Mouse (Mus musculus) limb, embryonic 11.5 days (tissue): ENCODE measurements around the gene AU041133. TPM values are rescaled to one million over a fixed set of nuclear protein-coding genes. Genes with fewer than 3 reads are reported as not detected.

Source experiments
- ATAC-seq: fragments of 200-750 bp; cut with Nextera tagmentation; 2 replicates; pipeline ENCODE4 v1.8.0; 2017; ENCODE audit warnings: low read depth; ENCODE audit not compliant: insufficient number of reproducible peaks, low FRiP score, low TSS enrichment
- DNase-seq: peaks from one replicate; pipeline ENCODE4 v3.0.0-alpha.2; 2015; ENCODE audit warnings: low spot score
- H3K27ac ChIP-seq: fragments of 300-500 bp; sonication (generic); replicated peaks from 2 replicates; pipeline ENCODE4 v1.5.1; 2014; ENCODE audit warnings: low read depth, mild to moderate bottlenecking, low read length
- H3K27me3 ChIP-seq: fragments of 300-500 bp; sonication (generic); 2 replicates; pipeline ENCODE4 v1.6.1; 2014; ENCODE audit warnings: mild to moderate bottlenecking, low read length, mixed read lengths; ENCODE audit not compliant: control insufficient read depth, insufficient read depth
- H3K36me3 ChIP-seq: fragments of 300-500 bp; sonication (generic); 2 replicates; pipeline ENCODE4 v1.6.1; 2014; ENCODE audit warnings: mild to moderate bottlenecking, low read length, moderate library complexity, mixed read lengths; ENCODE audit not compliant: control insufficient read depth, insufficient read depth
- H3K4me1 ChIP-seq: fragments of 300-500 bp; sonication (generic); 2 replicates; pipeline ENCODE4 v1.6.1; 2014; ENCODE audit warnings: low read length, mixed read lengths; ENCODE audit not compliant: control insufficient read depth, insufficient read depth
- H3K4me2 ChIP-seq: fragments of 300-500 bp; sonication (generic); 2 replicates; pipeline ENCODE4 v1.6.1; 2014; ENCODE audit warnings: low read depth, mild to moderate bottlenecking, moderate library complexity; ENCODE audit not compliant: severe bottlenecking
- H3K4me3 ChIP-seq: fragments of 300-500 bp; sonication (generic); 2 replicates; pipeline ENCODE4 v1.5.1; 2014; ENCODE audit warnings: low read depth, low read length
- H3K9ac ChIP-seq: fragments of 300-500 bp; sonication (generic); 2 replicates; pipeline ENCODE4 v1.6.1; 2014; ENCODE audit warnings: mild to moderate bottlenecking, low read length
- H3K9me3 ChIP-seq: fragments of 300-500 bp; sonication (generic); 2 replicates; pipeline ENCODE4 v1.6.1; 2016; ENCODE audit warnings: low read length; ENCODE audit not compliant: control insufficient read depth
- WGBS: fragments of 180-500 bp; shearing (Covaris S2); extraction: QIAGEN DNeasy Blood & Tissue Kit; methylation state at CpG from one replicate; pipeline ENCODE4 v1.1.7; 2014; 5-methylcytosine and 5-hydroxymethylcytosine counted together
- polyA plus RNA-seq: library from polyadenylated mRNA; unstranded; fragments of >200 nt; fragmentation: Nextera tagmentation; extraction: Ambion mirVana; gene quantifications from 2 replicates; pipeline ENCODE4 v1.2.1, GENCODE M21; 2014

The AU041133 gene
- polyA plus RNA-seq, 1 experiment from 2014 or later = 6.2 TPM

GRCm38 (mm10) chr10:82170808-82171207 lies 43.0 kb downstream of the AU041133 start:
- Histone ChIP-seq H3K36me3 (no peaks in the 10 kb centered on the region), H3K4me1 (no peaks in the 10 kb centered on the region), H3K27ac (no peak overlapping the region), H3K4me3 (no peak overlapping the region), H3K27me3 (no peaks in the 10 kb centered on the region), H3K9me3 (peaks cover 6% of the 10 kb centered on the region; the same call in 1 of the 2 replicates), H3K9ac (no peak overlapping the region), H3K4me2 (no peak overlapping the region)
- DNase-seq = no peak
- ATAC-seq = no peak
- 57% methylated on average over 2 of the region's 2 CpGs for WGBS

GRCm38 (mm10) chr10:82178257-82179064 lies 50.6 kb downstream of the AU041133 start:
- H3K4me3 ChIP-seq = peak overlapping the region; percentile 58
- H3K36me3 ChIP-seq = no peaks in the 10 kb centered on the region
- ATAC-seq (peak; percentile 100), DNase-seq (peak; percentile 88)
- H3K9ac ChIP-seq = peak overlapping the region; percentile 82
- no peaks in the 10 kb centered on the region for H3K4me1 ChIP-seq
- peak overlapping the region; percentile 92 for H3K27ac ChIP-seq
- peak overlapping the region; percentile 47 for H3K4me2 ChIP-seq
- H3K27me3 ChIP-seq = no peaks in the 10 kb centered on the region
- H3K9me3 ChIP-seq = peaks cover 4% of the 10 kb centered on the region; the same call in 1 of the 2 replicates
- WGBS = 6% methylated on average over 47 of the region's 47 CpGs

Other genes with a start within 250 kb of the AU041133 start
- 4.2 and 6.3 TPM in 2 replicates for gene Zfp781, start 197.5 kb upstream of the AU041133 start, polyA plus RNA-seq
- 15.2 and 18.0 TPM in 2 replicates for gene Zfp873, start 79.9 kb upstream of the AU041133 start, polyA plus RNA-seq
- gene BC024063, start 44.7 kb upstream of the AU041133 start, polyA plus RNA-seq = 7.7 and 7.9 TPM in 2 replicates
- gene Zfp938, start 113.3 kb downstream of the AU041133 start, polyA plus RNA-seq = 15.8 and 15.9 TPM in 2 replicates
- gene 4932415D10Rik, start 188.6 kb downstream of the AU041133 start, polyA plus RNA-seq = not detected in 2 replicates
- gene Gm4924, start 226.2 kb downstream of the AU041133 start, polyA plus RNA-seq = 8.7 and 9.9 TPM in 2 replicates